Mouse (Mus musculus) Patski (cell line): ENCODE measurements around the gene Olfr479. TPM values are rescaled to one million over a fixed set of nuclear protein-coding genes. Genes with fewer than 3 reads are reported as not detected.
"Not testable (repeated sequence)": the region's sequence is repeated elsewhere in the genome, so short reads cannot be mapped to it uniquely, and the experiment has no call there.

Experiments used
- ATAC-seq: fragments of 100-300 bp; one replicate; pipeline ENCODE4 v1.8.0; 2021
- CTCF ChIA-PET: fragments of 350-600 bp; sonication (Branson Sonifier 250); formaldehyde crosslinking; loops from one replicate; lab custom pipeline; 2022; ENCODE audit warnings: inconsistent platforms; lab: Charles Lee
- POLR2A ChIA-PET: fragments of 350-600 bp; sonication (Branson Sonifier 250); formaldehyde crosslinking; loops from one replicate; lab custom pipeline; 2022; ENCODE audit warnings: antibody characterized with exemption, inconsistent platforms; lab: Charles Lee
- DNase-seq: peaks from one replicate; pipeline ENCODE4 v3.0.0-alpha.2; 2011; ENCODE audit warnings: low read depth, low spot score
- H3K27me3 ChIP-seq: fragments of 371-371 bp; one replicate; pipeline ENCODE4 v1.5.1; 2021
- CTCF ChIP-seq: fragments of 100-300 bp; IDR thresholded peaks from one replicate; pipeline ENCODE4 v1.5.1; 2021
- in situ Hi-C: fragments of 300-500 bp; cut with MboI; formaldehyde crosslinking; loops from 3 replicates; pipeline ENCODE4 v1.11.1; 2018; ENCODE audit warnings: low pct_unique_long_range_greater_than_20kb, mixed read lengths
- polyA plus RNA-seq: library from polyadenylated mRNA; unstranded; gene quantifications from one replicate; pipeline ENCODE4 v1.2.3, GENCODE M21; 2021

The Olfr479 gene
- not detected for polyA plus RNA-seq

DNA sequence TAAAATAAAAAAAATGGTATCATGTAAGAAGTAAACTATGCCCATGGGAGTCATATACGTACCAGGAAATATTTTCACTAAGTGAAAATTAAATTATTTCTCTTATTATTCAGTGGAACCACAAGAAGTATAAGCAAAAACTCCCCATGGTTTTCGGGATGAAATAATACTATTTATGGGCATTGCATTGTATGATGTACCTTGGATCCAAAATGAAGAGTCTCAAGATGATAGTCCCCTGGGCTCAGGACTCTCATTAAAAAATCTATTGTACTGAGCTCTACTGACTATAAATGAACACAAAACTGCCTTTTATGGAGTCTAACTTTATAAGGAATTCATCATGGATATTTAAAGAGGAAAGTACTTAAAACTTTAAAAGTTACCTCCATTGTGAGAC is at the start of gene Olfr479:
Gene Olfr479, plus strand, starts transcription at position 301 of the 400 bp plus-strand sequence.
- ChIA-PET CTCF (no interaction called here), POLR2A (no interaction called here)
- TF ChIP-seq CTCF: no peak
- in situ Hi-C loops: no loop called here
- H3K27me3 ChIP-seq: no peaks in the 10 kb centered on the region
- DNase-seq (no peak), ATAC-seq (no peak)

DNA sequence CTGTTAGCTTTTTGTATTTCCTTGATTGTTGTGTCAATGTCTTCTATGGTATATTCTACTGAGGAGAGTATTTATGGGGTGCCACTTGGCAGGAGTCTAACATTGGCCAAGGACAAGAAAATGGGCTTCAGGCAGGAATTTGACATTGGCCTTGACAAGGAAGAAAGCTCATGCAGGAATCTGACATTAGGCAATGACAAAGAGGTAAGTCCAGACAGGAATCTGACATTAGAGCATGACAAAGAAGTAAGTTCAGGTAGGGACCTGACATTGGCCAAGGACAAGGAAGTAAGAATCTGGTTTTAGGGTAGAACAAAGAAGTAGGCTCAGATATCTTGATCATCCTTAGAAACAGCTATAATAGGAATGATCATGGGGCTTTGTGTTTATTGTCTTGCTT is 36.2 kb upstream of the Olfr479 start:
- in situ Hi-C loops, POLR2A ChIA-PET, H3K27me3 ChIP-seq, DNase-seq, ATAC-seq, CTCF ChIA-PET: not testable (repeated sequence)

DNA sequence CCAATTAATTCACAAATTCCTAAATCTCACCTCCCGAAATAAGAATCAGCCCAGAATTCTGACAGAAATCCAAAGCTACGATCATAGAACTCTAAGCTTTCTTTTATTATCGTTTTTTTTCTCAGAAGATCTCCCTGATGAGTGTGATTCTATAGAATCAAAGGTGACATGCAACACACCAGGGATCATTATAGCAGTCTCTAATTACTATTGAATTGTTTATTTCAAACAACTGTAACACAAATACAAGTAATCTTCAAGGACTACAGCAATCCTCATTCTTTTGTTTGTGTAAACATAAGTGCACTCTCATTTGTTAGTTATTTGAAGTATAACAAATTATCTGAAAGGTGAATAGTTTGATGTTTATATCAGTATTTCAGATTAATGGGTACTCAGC is 16.6 kb upstream of the Olfr479 start, which contains the start of gene Olfr478:
Gene Olfr478, minus strand, starts transcription at position 101 of the 400 bp plus-strand sequence.
- TF ChIP-seq CTCF: no peak
- no peaks in the 10 kb centered on the region for H3K27me3 ChIP-seq
- ChIA-PET CTCF (no interaction called here), POLR2A (no interaction called here)
- in situ Hi-C loops: no loop called here
- no peak for ATAC-seq
- DNase-seq: no peak

DNA sequence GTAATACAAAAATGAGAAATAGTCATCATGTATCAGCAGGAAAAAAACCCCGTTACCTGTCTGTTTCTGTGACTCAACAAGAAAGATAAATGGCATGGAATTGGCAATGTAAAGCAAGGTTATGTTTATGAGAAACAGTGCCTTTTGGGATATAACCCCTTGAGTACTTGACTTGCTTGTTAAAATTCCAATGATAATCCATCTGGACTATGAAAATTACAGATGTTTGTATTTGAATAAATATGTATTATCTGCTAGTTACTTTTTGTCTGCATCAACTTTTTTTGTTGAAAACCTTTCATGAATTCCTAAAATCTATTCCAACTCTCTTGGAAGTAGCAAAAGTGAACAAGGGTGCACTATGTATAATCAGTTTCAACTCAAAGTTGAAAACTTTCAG is 16.8 kb downstream of the Olfr479 start, which contains the start of gene Olfr480:
Gene Olfr480, minus strand, starts transcription at position 101 of the 400 bp plus-strand sequence.
- ChIA-PET CTCF (no interaction called here), POLR2A (no interaction called here)
- no peak for ATAC-seq
- TF ChIP-seq CTCF: no peak
- in situ Hi-C loops: no loop called here
- DNase-seq: no peak
- no peaks in the 10 kb centered on the region for H3K27me3 ChIP-seq

DNA sequence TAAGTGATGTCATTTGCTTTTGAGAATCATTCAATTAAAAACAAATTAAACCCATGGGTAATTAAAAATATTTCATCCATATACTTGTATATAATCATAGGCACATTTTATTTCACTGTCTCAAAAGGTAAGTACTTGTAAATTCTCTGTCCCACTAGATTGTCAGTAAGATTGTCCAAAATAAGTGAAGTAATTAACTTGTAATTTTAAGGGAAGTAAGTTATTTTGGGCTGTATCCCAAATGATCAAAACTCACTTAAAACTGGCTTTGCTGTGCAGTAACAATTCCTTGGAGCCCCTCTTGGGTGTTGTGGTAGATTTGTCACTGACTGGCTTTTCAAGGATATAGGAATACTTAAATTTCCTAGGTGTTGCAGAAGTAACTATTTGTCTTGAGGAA is 29.1 kb downstream of the Olfr479 start, which contains the start of gene Olfr481:
Gene Olfr481, plus strand, starts transcription at position 301 of the 400 bp plus-strand sequence.
- TF ChIP-seq CTCF: no peak
- POLR2A ChIA-PET: no interaction called here
- ATAC-seq (no peak), DNase-seq (no peak)
- no peaks in the 10 kb centered on the region for H3K27me3 ChIP-seq
- CTCF ChIA-PET: no interaction called here
- in situ Hi-C loops: no loop called here

DNA sequence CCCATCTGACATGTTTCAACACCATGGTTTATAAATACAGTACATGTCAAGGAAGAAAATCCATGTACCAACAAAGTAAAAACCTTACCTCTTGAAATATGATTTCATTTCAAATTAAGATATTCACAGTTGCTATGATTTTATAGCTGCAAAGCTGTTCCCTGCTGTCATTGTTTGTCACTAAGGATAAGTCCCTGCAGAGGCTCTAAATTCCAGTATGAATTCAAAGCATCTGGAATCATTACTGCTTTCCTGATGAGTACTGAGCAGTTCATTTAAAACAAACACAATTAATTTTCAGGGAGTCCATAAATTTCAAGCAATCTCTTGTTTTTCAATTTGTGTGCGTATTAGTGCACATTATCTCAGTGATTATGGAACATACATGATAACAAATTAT is 47.0 kb downstream of the Olfr479 start, which contains the start of gene Olfr482:
Gene Olfr482, minus strand, starts transcription at position 101 of the 400 bp plus-strand sequence.
- TF ChIP-seq CTCF: no peak
- POLR2A ChIA-PET: no interaction called here
- in situ Hi-C loops: no loop called here
- CTCF ChIA-PET: no interaction called here
- H3K27me3 ChIP-seq: no peaks in the 10 kb centered on the region
- ATAC-seq (no peak), DNase-seq (no peak)

DNA sequence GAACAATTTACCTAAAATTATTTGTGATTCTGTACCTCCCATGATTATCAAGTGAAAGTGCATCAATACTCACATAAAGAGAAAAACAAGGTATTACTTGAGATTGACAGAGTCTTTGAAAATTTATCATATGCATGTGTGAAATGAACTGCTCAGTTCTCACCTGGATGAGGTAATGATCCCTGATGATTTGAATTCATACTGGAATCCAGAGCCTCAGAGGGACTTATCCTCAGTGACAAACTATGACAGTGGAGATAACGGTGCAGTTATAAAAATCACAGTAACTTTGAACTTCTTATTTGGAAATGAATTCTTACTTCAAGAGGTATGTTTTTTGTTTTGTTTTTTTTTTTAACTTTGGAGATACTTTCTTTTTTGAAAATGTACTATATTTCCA is 50.1 kb downstream of the Olfr479 start, which contains the start of gene Olfr483:
Gene Olfr483, plus strand, starts transcription at position 301 of the 400 bp plus-strand sequence.
- DNase-seq (no peak), ATAC-seq (no peak)
- ChIA-PET POLR2A (no interaction called here), CTCF (no interaction called here)
- in situ Hi-C loops: no loop called here
- no peaks in the 10 kb centered on the region for H3K27me3 ChIP-seq
- TF ChIP-seq CTCF: no peak

Other genes starting within 250 kb of the Olfr479 start
- not detected for gene Ovch2, start 249.5 kb upstream of the Olfr479 start, polyA plus RNA-seq
- gene Olfr467, start 238.4 kb upstream of the Olfr479 start, polyA plus RNA-seq: not detected
- not detected for gene Olfr469, start 225.2 kb upstream of the Olfr479 start, polyA plus RNA-seq
- not detected for gene Olfr470, start 203.2 kb upstream of the Olfr479 start, polyA plus RNA-seq
- gene Olfr472, start 152.8 kb upstream of the Olfr479 start, polyA plus RNA-seq: 0.01 TPM
- gene Olfr473, start 120.2 kb upstream of the Olfr479 start, polyA plus RNA-seq: not detected
- not detected for gene Olfr474, start 96.0 kb upstream of the Olfr479 start, polyA plus RNA-seq
- not detected for gene Olfr476, start 85.9 kb upstream of the Olfr479 start, polyA plus RNA-seq
- gene Olfr477, start 64.0 kb upstream of the Olfr479 start, polyA plus RNA-seq: 0.01 TPM
- gene Olfr478, start 16.7 kb upstream of the Olfr479 start, polyA plus RNA-seq: not detected
- not detected for gene Olfr480, start 16.7 kb downstream of the Olfr479 start, polyA plus RNA-seq
- gene Olfr481, start 29.2 kb downstream of the Olfr479 start, polyA plus RNA-seq: not detected
- 9.6 TPM for gene Olfr482, start 46.9 kb downstream of the Olfr479 start, polyA plus RNA-seq
- gene Olfr483, start 50.2 kb downstream of the Olfr479 start, polyA plus RNA-seq: not detected
- not detected for gene Olfr484, start 76.8 kb downstream of the Olfr479 start, polyA plus RNA-seq
- gene Olfr485, start 109.2 kb downstream of the Olfr479 start, polyA plus RNA-seq: not detected
- gene Olfr486, start 122.0 kb downstream of the Olfr479 start, polyA plus RNA-seq: not detected
- gene Olfr487, start 163.9 kb downstream of the Olfr479 start, polyA plus RNA-seq: not detected
- gene Olfr488, start 207.7 kb downstream of the Olfr479 start, polyA plus RNA-seq: not detected
- not detected for gene Olfr490, start 238.2 kb downstream of the Olfr479 start, polyA plus RNA-seq